Mouse (Mus musculus) bone marrow, adult 2 months (tissue): Measurements from ENCODE around the gene Cluh.

Source experiments
- CTCF ChIP-seq: fragments of 200-500 bp; IDR thresholded peaks from 2 replicates; pipeline ENCODE4 v1.5.1; 2011; ENCODE audit warnings: low read length, control low read depth; ENCODE audit not compliant: control insufficient read depth, insufficient read depth
- POLR2A ChIP-seq: fragments of 200-500 bp; IDR thresholded peaks from 2 replicates; pipeline ENCODE4 v1.6.1; 2011; ENCODE audit warnings: low read depth, mild to moderate bottlenecking, control low read depth, low read length, borderline replicate concordance; ENCODE audit not compliant: control insufficient read depth

- TF ChIP-seq CTCF = no peak
- no peak for TF ChIP-seq POLR2A
These were observed 47.0 kb upstream of the Cluh start for GRCm38 (mm10) chr11:74602286-74602685.
